Mouse (Mus musculus) E14TG2a.4 (cell line): ENCODE measurements around the gene Dpp10.

Experiments
- CTCF ChIP-seq: conservative IDR thresholded peaks from 2 replicates; pipeline ENCODE4 v1.5.1; 2014; ENCODE audit warnings: low read length
- NANOG ChIP-seq: IDR thresholded peaks from 2 replicates; pipeline ENCODE4 v1.6.1; 2014; ENCODE audit warnings: borderline replicate concordance, low read length, mixed read lengths
- POU5F1 ChIP-seq: IDR thresholded peaks from 2 replicates; pipeline ENCODE4 v1.6.1; 2014; ENCODE audit warnings: low read length, borderline replicate concordance

GRCm38 (mm10) chr1:123919606-123920005 is 125.8 kb downstream of the Dpp10 start:
- TF ChIP-seq CTCF (no peak), POU5F1 (no peak), NANOG (no peak)
